8 mouse cellular contexts compared by ENCODE assay signal in genomic region chr4:45296662-45297564, GRCm38 (mm10). TPM values are rescaled to one million over a fixed set of nuclear protein-coding genes. Genes with fewer than 3 reads are reported as not detected.
DNase-seq lines count a peak whose midpoint lies in the region; ATAC-seq and TF ChIP-seq lines count a peak whose summit lies in the region.

Gene Trmt10b, plus strand, starts transcription at chr4:45297127.

- peaks cover 14% of the 10 kb centered on the region for H3K36me3 ChIP-seq in hindbrain, embryonic 12.5 days

- TF ChIP-seq POLR2A in cerebellum, adult 2 months (IDR thresholded peaks at IDR 0.05; ENCODE audit: borderline replicate concordance, insufficient read depth, low read length), result peak; percentile 80; the same call in 1 of the 2 replicates

- peak within 1 kb of the TSS; percentile 45; the same call in 1 of the 2 replicates for H3K27ac ChIP-seq in cerebellum, adult 2 months (ENCODE audit: insufficient read depth, low read length)
- no peak within 1 kb of the TSS for H3K27ac ChIP-seq in hindbrain, embryonic 12.5 days

- WGBS in cerebellum, adult 2 months, result 17% methylated on average over 27 of the region's 27 CpGs
- WGBS in hindbrain, embryonic 12.5 days, result 25% methylated on average over 27 of the region's 27 CpGs

- peak; percentile 77 for DNase-seq in NIH3T3 (ENCODE audit: low read depth)
- peak; percentile 80 to 87 for DNase-seq in cerebellum, adult 2 months
- DNase-seq in forelimb bud, embryonic 11.5 days (ENCODE audit: low read depth, low spot score), result peak; percentile 66
- peak; percentile 51 to 82 for DNase-seq in layer of hippocampus, postnatal 14 days (ENCODE audit: low spot score in 2 of 2)
- DNase-seq in lung, postnatal 10 days, result peak; percentile 78
- DNase-seq in retina, postnatal 7 days (ENCODE audit: low read depth, low spot score), result peak; percentile 74
- DNase-seq in urinary bladder, adult 2 months (ENCODE audit: low spot score), result no peak

- H3K4me1 ChIP-seq in cerebellum, adult 2 months (ENCODE audit: control insufficient read depth, insufficient read depth, low read length), result no peaks in the 10 kb centered on the region; the same call in 1 of the 2 replicates
- H3K4me1 ChIP-seq in hindbrain, embryonic 12.5 days, result peaks cover 6% of the 10 kb centered on the region

- peak within 1 kb of the TSS; percentile 82 for H3K4me2 ChIP-seq in hindbrain, embryonic 12.5 days (replicated peaks)

- no peaks in the 10 kb centered on the region for H3K9me3 ChIP-seq in hindbrain, embryonic 12.5 days (replicated peaks)

- TF ChIP-seq CTCF in cerebellum, adult 2 months (IDR thresholded peaks at IDR 0.05; ENCODE audit: borderline replicate concordance, insufficient read depth, low read depth, low read length), result no peak

- peak within 1 kb of the TSS; percentile 65 for H3K9ac ChIP-seq in hindbrain, embryonic 12.5 days

- no peaks in the 10 kb centered on the region for H3K27me3 ChIP-seq in cerebellum, adult 2 months (ENCODE audit: control insufficient read depth, insufficient read depth, low read length)
- no peaks in the 10 kb centered on the region for H3K27me3 ChIP-seq in hindbrain, embryonic 12.5 days

- peak within 1 kb of the TSS; percentile 99 for H3K4me3 ChIP-seq in cerebellum, adult 2 months (replicated peaks; ENCODE audit: insufficient read depth, low read depth, low read length)
- peak within 1 kb of the TSS; percentile 75 for H3K4me3 ChIP-seq in hindbrain, embryonic 12.5 days

- peak; percentile 88 for ATAC-seq in hindbrain, embryonic 12.5 days (ENCODE audit: low FRiP score)

RNA-seq across cellular contexts. Expression of gene Trmt10b, which starts in this region (rescaled TPM):
- polyA plus RNA-seq in cerebellum, adult 2 months (2012; rRNA removed), result 14.8 and 15.4 TPM in 2 replicates
- 16.8 and 18.5 TPM in 2 replicates for polyA plus RNA-seq in hindbrain, embryonic 12.5 days (2016; fragmentation: Nextera tagmentation; extraction: Ambion mirVana)
- total RNA-seq in layer of hippocampus, postnatal 14 days (2021), result 10 to 100 TPM; 16.5 to 16.7 TPM
- 15.0 TPM in 2 replicates for polyA plus RNA-seq in urinary bladder, adult 2 months (2012; rRNA removed)
